Mouse (Mus musculus) layer of hippocampus, postnatal 10 days (tissue): Measurements from ENCODE around the gene Smad3. TPM values are rescaled to one million over a fixed set of nuclear protein-coding genes. Genes with fewer than 3 reads are reported as not detected.

ENCODE experiments used
- DNase-seq, 2 experiments: peaks; one replicate each; pipeline ENCODE4 v3.0.0; 2021; ENCODE audit warnings: low spot score in 2 of 2
- long read RNA-seq: library from polyadenylated mRNA; stranded (forward); transcript quantifications from one replicate; pipeline ENCODE4 v2.0.0, GENCODE M21; 2023
- total RNA-seq, 2 experiments: library from RNA; stranded (reverse); gene quantifications; 2 replicates each; pipeline ENCODE4 v1.2.3; 2021

The Smad3 gene
- 10 to 100 TPM; 12.2 to 14.2 TPM for total RNA-seq
- long read RNA-seq, partial matches to known transcripts, result 0 of 2 reads
- long read RNA-seq, other reads (novel, unspliced or antisense), result 2 of 2 reads

DNA sequence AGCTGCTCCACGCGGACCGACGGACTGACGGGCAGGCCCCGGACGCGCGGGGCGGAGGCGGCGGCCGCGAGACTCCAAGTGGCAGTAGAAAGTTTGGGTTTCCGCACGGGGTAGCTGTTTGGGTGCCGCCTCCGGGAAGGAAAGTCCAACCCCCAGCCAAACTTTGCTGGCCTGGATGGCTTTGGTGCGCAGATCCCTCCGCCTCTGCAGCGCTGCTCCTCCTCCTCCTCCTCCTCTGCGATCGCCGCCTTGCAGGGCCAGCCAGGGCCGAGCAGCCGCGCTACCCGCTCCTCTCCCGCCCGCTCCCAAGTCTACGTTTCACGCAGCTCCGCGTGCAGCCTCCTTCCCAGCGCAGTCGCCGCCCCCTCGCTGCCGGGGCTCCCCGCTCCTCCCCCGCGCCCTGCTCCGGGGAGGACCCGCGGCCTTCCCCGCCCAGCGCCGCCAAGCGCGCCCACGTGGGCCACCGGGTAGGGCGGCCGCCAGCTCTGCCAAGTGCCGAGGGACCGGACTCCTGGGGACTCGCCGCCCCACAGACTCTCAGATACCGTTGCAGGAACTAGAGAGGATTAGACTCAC lies at the start of gene Smad3:
Smad3 (minus strand) TSS at position 130 of the 576 bp plus-strand sequence.
- peak; percentile 80 to 86 for DNase-seq

DNA sequence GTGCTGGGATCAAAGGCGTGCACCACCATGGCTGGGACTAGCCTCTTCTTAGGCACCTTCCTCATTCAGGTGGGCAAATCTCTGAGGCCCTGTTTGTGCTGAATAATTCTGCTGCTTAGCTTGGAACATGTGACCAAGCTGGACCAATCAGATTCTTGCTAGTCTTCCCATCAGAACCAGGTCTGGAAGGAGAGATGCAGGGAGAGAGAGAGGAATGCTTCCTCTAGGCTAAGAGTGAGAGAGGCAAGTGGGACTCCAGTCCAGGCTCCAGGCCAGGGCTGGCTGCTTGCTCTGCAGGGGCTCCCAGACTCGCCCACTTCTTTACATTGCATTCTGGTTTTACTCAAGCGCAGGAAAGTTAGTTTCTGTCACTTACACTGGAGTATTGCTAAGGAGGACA lies 47.1 kb upstream of the Smad3 start:
- DNase-seq, result no peak

DNA sequence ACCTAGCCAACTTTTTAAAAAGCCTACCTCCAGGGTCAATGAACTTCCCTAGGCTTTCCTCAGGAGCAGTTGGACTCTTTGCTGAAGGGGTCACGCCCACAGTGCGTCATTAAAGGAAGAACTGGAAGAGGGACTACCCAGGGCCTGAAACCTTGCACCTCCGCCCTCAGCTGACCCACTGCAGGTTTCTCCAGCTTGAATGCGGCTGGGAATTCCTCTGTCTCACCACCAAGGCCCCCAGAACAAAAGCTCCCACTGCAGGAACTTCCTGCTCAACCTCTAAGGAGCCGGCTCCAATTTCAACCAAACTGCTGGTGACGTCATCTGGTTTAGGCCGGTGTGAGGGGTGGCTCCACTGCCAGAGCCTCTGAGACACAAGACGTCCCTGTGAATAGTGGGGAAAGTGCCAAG lies 45.4 kb upstream of the Smad3 start:
- peak in 1 of 2 experiments; percentile 9 for DNase-seq

DNA sequence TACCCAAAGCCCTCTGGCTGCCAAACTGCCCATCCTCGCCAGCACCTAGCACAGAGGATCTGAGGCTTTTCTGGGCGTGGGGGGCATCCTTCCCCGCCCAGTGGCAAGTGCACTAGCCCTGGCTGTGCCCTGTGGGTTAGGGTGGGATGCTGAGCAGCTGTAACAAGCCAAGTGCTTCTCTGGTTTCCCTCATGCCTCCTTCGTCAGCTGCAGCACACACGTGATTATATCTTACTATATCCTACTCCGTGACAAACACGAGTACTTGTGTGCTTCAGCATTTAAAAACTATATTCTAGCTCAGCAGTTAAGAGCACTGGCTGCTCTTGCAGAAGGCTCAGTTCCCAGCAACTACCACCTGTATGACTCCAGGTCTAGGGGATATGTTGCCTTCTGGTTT lies 44.7 kb upstream of the Smad3 start:
- peak in 1 of 2 experiments; percentile 10 for DNase-seq

DNA sequence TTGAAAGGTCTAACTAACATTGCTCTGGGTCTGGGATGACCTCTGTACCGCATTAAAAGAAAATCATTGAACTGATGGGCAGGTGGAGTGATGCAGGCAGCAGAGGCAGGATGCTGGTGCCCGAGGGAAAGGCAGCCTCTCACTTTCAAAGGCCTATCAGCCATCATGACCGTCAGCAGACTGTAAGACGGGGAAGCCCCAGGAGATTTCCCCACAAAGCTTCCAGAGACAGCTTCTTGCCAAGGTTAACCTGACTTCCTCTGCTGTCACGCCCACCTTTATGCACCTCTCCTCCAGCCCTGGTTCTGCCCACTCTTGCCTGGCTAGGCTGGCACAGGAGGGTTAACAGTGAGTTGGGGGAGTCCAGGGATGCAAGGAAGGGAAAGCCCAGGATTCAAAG lies 44.3 kb upstream of the Smad3 start:
- no peak for DNase-seq

DNA sequence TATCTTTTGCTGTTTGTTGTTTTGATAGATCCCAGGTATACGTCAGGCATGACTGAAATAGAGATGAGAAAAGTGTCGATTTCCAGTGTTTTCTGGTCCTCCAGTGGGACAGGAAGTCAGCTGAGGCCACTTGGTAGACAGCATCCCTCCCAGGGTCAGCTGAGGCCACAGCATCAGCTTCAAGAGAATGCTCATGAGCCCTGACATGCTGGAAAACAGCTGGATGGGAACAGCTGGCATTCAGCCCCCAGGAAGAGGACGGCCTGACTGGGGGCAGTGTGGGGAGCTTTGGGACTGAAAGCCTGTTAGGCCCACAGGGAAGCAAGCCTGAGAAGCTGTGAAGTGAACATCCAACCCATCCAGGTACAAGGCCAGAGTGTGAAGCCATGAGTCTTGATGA lies 38.6 kb upstream of the Smad3 start:
- peak in 1 of 2 experiments; percentile 8 for DNase-seq

DNA sequence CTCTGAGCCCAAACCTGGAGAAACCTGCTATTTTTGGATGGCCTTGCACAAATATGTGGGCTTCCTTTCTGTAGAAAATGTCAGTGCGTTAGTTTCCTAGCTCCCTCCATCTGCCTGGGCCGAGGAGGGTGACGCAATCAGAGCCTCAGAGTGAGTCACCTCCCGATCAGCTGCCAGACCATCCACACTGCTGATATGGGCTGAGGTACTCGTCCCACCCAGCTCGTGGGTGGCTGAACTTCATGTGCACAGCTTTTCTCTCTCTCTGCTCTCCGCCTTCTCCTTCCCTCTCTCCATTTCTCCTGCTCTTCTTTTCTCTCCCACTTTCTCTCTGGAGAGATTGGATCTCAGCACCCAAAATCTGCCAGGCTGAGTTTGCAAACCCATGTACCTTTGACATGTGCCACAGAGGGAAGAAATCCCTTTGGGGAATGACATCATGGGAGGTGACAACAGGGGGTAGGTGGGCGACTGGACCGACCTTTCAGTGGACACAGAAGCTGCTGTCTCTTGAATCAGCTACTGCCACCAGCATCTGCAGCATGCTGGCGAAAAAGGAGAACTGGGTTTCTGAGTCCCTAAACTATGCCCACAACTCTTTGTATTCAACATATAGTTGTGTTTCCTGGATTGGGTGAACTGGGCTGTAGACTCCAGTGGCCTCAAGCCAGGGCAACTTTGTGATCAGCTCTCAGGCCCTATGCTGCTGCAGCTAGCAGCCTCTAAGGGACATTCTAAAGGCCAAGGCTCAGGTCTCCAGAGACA lies 36.1 kb upstream of the Smad3 start:
- peak in 1 of 2 experiments; percentile 43 for DNase-seq

DNA sequence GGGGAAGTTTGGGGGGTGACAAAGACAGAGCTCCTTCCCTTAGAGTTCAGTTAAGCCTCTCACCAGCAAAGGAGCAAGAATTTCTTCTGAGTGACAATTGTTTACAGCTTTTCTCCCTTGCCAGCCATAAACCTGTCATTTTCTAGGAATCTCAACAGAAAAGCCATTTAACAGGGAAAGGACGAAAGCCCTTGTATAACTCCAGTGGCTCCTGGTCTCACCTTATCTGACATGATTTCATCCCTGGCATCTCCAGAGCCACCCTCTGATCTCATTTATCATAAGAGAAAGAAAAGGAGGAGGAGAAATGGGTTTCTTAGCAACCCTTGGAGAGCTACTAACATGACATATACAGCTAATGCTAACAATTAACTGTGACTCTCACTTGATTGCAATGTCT lies 33.9 kb upstream of the Smad3 start:
- DNase-seq, result no peak

DNA sequence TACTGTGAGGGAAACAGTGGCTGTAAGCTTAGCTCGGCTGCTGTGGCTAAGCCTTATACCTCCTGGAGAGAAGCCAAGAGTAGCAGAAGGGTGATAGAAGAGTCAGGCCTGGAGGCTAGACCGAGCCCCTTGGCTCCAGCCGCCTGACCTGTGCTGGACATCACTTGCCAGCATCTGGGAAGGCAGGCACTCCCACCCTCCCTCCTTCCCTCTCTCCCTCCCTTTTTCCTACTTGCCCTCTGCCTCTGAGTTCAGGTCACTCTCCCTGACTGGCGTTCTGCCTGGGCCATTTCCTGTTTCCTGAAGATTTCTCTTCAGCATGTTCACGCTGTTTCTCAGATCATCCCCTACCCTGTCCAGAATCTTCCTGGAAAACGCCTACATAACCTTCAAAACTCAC lies 33.5 kb upstream of the Smad3 start:
- DNase-seq, result no peak

DNA sequence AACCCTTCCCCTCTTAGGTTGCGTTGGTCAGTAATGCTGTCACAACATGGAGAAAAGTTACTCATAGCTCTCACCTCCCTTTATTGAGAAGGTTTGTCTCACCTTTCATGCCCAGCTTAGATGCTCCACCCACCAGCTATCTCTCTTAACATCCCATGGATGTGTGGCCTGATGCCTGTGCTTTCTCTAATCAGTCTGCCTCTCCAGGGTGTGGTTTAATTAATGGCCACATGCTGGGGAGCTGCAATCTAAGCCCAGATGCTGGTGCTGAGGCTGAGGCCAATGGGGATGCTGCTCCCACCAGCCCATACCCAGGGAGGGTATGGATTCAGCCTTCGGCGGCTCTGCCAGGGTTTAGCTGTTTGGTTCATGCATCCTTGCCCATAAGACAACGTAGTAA lies 32.4 kb upstream of the Smad3 start:
- no peak for DNase-seq

DNA sequence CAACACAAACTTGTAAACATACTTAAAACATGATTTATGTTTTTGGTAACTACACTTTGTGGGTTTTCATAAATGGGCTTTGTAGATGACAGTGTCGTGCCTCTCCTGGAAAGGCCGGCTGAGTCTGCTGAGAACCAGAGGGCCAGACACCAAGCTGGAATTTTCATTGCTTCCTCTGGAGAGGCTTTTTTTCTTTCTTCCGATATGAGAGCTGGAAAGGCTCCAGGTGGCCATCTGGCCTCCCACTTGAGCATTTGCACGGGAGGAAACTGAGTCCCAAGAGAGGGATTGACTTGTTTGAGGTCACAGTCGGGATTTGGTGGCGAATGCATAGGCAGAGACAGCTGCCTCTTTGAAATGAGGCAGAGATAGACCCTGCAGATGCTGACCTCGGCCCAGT lies 31.6 kb upstream of the Smad3 start:
- no peak for DNase-seq

DNA sequence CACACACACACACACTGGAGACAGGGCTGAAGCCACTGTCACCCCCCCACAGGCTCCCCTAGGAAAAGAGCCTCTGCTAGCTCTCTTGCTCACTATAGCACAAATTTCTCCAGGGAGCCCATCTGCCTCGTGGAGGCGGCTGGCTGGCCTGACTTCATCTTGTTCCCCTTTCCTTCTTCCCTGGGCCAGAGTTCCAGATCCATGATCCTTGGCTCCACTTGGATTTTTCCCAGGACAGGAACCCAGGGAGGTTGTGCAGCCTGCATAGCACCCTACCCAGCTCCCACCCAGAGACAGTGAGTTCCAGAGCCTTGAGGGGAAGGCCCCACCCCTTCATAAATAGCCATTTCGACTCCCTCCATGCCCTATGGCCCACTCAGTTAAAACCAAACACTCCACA lies 29.8 kb upstream of the Smad3 start:
- DNase-seq, result no peak

DNA sequence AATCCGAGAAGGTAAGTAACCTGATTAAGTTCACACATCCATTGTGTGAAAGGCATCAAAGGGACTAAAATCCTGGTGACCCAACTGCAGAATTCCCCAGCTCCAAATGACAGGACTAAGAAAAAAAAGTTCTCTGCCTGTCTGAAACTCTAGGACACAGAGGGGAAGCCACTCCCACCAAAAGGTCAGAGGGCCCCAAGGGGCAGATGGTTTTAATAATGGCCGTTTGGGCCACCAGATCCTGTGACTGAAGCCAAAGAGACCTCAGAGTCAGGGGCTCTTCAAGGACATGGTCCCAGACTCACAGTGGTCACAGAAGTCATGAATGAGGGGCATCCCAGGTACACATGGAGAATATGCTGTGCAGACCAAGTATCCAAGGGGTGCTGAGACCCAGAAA lies 29.3 kb upstream of the Smad3 start:
- DNase-seq, result no peak

DNA sequence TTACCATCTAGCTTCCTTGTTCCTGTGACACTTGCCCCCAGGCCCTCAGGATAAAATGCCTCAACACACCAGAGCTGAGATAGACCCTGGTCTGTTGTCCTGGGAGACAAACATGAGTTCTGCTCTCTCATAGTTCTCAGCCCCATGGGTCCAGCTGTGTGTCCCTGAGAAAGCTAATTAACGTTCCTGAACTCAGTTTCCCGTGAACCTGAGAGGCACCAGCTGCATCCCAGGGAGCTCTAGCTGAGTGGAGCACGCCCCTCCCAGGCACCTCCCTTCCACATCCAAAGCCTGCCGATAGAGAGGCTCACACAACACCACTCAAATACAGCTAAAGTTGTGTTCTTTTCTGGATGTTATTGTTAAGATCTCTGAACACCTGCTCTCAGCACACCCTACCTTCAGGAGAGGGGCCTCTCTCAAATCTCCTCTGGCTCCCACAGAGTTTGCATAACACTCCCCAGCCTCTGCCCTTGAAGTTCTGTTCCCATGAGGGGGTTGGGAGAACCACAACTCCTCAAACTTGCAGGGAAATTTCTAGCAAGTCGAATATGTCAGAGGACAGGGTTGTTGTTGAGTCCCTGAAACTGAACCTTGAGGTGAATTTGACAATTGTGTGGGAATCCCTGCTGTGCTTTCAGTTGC lies 28.4 kb upstream of the Smad3 start:
- no peak for DNase-seq

DNA sequence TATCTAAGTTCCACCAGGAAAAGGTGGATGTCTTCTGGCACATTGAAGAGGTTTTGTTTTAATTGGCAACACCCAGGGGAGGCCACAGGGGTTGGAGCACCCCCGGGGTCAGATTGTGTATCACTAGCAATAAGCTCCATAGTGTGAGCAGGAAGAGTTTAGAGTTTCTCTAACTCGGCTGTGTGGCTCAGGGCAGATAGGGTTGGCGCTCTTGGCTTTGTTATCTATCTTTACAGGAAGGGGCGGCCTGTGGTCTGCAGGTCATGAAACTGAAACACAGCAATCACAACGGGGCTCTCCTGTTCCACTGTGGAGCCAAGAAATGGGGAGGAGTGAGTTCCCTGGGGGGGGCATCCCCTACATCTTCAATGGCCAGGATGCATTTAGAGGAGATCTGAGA lies 27.7 kb upstream of the Smad3 start:
- DNase-seq, result no peak

DNA sequence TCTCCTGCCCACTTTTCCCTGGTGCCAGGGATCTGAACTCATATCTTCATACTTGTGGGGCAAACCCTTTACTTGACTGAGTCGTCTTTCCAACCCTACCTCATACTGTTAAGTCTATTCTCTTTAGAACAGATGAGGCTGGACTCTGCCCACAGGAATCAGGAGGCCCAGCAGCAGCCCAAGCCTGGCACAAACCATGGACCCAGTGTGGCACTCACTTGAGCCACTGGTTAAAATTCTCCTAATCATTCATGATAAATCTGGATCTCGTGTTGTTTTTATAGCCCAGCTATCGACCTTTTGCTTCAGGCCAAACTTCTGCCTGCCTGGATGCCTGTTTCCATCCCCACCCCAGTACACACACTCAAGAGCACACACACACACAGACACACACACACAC lies 26.8 kb upstream of the Smad3 start:
- DNase-seq, result no peak

DNA sequence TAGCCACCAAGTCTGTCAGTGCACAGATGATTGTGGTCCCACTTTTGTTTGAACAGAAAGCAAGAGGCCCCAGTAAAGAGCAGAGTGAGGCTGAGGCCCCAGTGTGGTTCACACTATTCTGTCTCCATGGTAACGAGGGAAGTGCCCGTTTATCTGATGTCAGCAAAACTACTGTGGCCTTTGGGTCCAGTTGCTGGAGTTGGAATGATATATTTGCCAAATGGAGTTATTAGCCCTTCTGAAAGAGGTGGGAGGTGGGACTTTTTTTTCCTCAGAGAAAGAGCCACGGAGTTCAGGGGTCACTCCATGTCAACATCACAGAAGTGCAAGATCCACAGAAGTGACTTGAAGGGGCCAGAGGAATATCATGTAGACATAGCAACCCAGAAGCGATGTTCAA lies 24.9 kb upstream of the Smad3 start:
- DNase-seq, result no peak

DNA sequence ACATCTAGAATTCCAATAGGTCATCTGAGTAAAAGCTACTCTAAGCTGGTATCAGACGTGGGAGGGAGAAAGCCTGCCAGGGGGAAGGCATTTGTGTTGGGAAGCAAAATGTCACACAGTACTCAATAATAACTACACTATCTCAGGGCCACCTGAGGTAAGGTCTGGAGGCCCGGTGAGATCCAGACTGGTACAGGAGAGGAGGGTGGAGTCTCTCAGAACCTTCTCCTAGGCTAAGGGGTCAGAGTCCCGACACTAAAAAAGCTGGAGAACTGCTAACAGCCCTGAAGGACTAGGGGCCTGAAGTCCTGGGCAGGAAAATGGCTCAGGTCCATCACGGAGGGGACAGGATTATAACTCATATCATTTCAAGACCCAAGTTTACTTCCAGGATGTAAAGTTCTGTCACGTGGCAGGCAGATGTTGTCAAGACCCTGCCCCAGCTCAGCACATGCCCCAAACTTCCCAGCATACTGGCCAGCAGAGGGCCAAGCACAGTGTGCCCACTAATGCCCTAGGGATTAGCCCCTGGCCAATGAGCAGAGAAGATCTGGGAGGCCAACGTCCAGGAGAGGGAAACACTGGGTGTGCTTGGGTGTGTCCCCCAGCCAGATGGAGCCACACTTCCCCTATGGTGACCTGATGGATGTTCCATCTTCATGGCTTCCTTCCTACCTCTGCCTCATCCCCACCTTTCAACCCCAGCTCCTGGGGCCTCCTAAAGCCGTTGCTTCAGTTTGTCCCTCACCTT lies 24.1 kb upstream of the Smad3 start:
- no peak for DNase-seq

DNA sequence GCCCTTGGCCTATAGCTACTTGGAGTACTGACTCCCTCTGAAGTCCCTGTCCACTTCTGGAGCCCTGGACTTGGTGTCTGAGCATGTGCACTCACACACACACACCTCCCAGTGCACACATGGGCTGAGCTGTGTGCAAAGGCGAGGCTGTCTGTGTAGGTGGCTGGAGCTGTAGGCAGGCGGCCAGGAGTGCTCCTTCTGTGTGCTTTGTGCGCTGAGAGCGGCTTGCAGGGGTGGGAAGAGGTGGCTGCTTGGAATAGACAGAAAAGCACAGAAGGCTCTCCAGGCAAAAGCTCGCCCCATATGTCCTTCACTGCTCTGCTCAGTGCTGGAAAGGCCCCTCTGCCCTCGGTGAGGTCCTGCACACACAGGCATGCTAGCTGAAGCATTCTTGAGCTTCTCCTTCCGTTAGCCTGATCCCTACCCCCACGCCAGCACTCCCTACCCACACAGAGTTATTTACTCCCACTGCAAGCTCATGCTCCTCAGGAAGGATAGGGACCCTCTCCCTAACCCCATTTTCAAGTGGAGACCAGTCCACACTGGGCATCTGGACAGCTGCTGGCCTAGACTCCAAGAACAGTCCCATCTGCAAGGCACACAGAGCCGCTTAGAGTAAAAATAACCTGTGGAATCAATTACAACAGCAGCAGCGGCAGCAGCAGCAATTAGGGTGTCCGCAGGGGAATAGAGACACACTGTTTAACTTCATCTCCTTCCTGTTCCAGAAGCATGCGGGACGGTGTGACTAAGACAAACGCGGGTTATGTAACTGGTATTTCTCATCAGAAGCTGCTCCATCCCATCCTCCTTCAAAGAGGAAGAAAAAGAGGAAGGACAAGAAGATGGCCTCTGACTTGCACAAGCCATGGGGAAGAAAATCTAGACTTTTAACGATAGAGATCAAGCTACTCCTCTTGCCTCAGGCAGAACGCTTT lies 22.4 kb upstream of the Smad3 start:
- peak; percentile 64 to 71 for DNase-seq

DNA sequence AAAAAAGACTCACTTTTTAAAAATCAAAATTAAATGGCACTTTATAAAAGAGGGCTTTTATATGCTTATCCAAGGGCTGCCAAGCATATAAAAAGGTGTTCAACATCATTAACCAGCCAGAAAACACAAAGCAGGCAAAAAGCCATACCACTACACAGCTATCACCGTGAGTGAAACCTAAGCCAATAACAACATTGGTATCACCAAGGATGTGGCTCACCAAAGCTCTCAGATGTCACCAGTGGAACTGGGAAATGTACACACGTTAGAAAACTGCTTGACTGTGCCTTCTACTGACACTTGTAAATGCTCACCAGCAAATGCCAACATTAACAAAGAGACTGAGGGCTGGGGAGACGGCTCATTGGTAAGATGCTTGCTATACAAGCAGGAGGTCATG lies 18.9 kb upstream of the Smad3 start:
- no peak for DNase-seq
